Mouse (Mus musculus) bone marrow macrophage, adult 2 months (primary cell): ENCODE results near the gene Pim3.

Source experiments
- CTCF ChIP-seq: IDR thresholded peaks from 2 replicates; pipeline ENCODE4 v1.5.1; 2012; ENCODE audit warnings: low read depth, mild to moderate bottlenecking, low read length, moderate library complexity
- POLR2A ChIP-seq: IDR thresholded peaks from 2 replicates; pipeline ENCODE4 v1.6.1; 2012; ENCODE audit warnings: mild to moderate bottlenecking, low read depth, low read length, borderline replicate concordance

DNA sequence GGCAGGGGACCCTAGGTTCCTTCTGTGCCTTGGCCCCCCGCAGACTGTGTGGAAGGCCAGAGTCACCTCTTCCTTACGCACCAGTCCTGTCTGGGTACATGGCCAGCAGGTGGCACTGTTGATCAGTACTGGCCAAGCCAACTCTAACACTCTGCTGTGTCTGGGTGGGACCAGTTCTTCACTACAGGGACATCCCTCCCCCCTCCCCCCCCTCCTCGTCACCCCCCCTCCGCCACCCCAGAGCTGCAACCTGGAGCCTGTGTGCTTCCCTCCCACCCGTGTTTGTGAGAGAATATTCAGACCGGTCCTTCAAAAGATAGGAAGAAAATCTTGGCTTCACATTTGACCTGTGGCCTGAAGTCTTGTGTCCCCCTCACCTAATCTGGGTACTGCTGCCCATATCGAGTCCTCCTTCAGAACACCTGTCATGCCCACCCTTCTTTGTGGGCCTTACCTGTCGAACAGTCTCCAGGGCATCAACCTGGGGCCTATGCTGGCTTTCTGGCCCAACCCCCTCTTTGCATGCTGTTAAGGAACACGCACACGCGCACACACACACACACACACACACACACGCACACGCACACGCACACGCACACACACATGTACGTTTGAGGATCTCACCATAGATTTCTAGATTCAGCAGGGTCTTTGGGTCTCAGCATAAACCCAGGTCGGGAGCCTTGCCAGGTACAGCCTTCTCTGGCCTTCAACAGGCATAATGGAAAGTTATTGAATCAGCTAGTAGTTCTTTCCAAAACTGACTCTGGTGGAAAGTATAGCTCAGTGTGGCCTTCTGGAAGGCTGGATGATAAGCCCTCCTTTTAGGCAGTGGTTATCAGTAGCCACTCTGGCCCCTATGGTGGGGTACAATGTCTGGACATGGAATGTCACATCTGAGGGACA, 32.9 kb upstream of the Pim3 start:
- TF ChIP-seq CTCF (peak; percentile 45; the same call in 1 of the 2 replicates), POLR2A (no peak)
